Mouse (Mus musculus) CH12.LX (cell line): ENCODE results near the gene Gm20518. TPM values are rescaled to one million over a fixed set of nuclear protein-coding genes. Genes with fewer than 3 reads are reported as not detected.

ENCODE experiments used
- DNase-seq: peaks from one replicate; pipeline ENCODE4 v3.0.0-alpha.2; 2013; ENCODE audit errors: extremely low read depth
- H3K27ac ChIP-seq: 2 replicates; pipeline ENCODE4 v1.5.1; 2012; ENCODE audit warnings: low read depth, mild to moderate bottlenecking, control low read depth, moderate library complexity; ENCODE audit not compliant: insufficient read depth
- H3K27me3 ChIP-seq: replicated peaks from 2 replicates; pipeline ENCODE3; 2012; ENCODE audit warnings: inconsistent platforms
- H3K36me3 ChIP-seq, 2 experiments: replicated peaks in 1 of 2; 2 replicates each; pipeline versions ENCODE3 to v1.6.1; 2012; ENCODE audit warnings: inconsistent platforms in 1 of 2, low read length in 1 of 2, mild to moderate bottlenecking in 1 of 2, mixed read lengths in 1 of 2, moderate library complexity in 1 of 2; ENCODE audit not compliant: control insufficient read depth in 1 of 2, insufficient read depth in 1 of 2
- H3K4me1 ChIP-seq, 2 experiments: 2 replicates each; pipeline ENCODE4 v1.6.1; 2012; ENCODE audit warnings: inconsistent platforms in 1 of 2, moderate library complexity in 1 of 2; ENCODE audit not compliant: insufficient read depth in 2 of 2, control insufficient read depth in 1 of 2
- H3K4me2 ChIP-seq: 2 replicates; pipeline ENCODE4 v1.6.1; 2012; ENCODE audit warnings: low read depth, mild to moderate bottlenecking, control low read depth; ENCODE audit not compliant: poor library complexity, insufficient read depth, severe bottlenecking
- H3K4me3 ChIP-seq, 3 experiments: fragments of 150-350 bp in 1 of 3; sonication (generic) in 1 of 3; replicated peaks in 1 of 3; 2 replicates each; pipeline versions ENCODE3 to v1.5.1; 2011 to 2012; ENCODE audit warnings: low read depth in 2 of 3, low read length in 2 of 3, mild to moderate bottlenecking in 2 of 3, moderate library complexity in 2 of 3, control low read depth in 1 of 3, improper control_type of control experiment in 1 of 3, inconsistent platforms in 1 of 3, mixed read lengths in 1 of 3; ENCODE audit not compliant: poor library complexity in 1 of 3
- H3K79me2 ChIP-seq: replicated peaks from 2 replicates; pipeline ENCODE4 v1.6.1; 2012; ENCODE audit warnings: mild to moderate bottlenecking, moderate library complexity; ENCODE audit not compliant: control insufficient read depth, poor library complexity, insufficient read depth, severe bottlenecking; ENCODE audit errors: extremely low read depth
- H3K9ac ChIP-seq: 2 replicates; pipeline ENCODE4 v1.6.1; 2012; ENCODE audit warnings: low read depth, mild to moderate bottlenecking, control low read depth, moderate library complexity; ENCODE audit not compliant: insufficient read depth
- H3K9me3 ChIP-seq: replicated peaks from 2 replicates; pipeline ENCODE3; 2012; ENCODE audit warnings: low read length, inconsistent platforms, mixed read lengths
- BHLHE40 ChIP-seq: IDR thresholded peaks from 2 replicates; pipeline ENCODE4 v1.6.1; 2011; ENCODE audit warnings: mild to moderate bottlenecking, low read depth, low read length, improper control_type of control experiment
- CHD2 ChIP-seq: IDR thresholded peaks from 2 replicates; pipeline ENCODE4 v1.6.1; 2011; ENCODE audit warnings: low read length, improper control_type of control experiment
- CTCF ChIP-seq, 2 experiments: IDR thresholded peaks in 1 of 2; conservative IDR thresholded peaks in 1 of 2; 2 replicates each; pipeline ENCODE4 v1.5.1; 2011 to 2012; ENCODE audit warnings: low read depth in 2 of 2, low read length in 2 of 2, improper control_type of control experiment in 1 of 2, inconsistent platforms in 1 of 2, mild to moderate bottlenecking in 1 of 2, moderate library complexity in 1 of 2
- E2F4 ChIP-seq: IDR thresholded peaks from 2 replicates; pipeline ENCODE4 v1.6.1; 2011; ENCODE audit warnings: low read depth, low read length, improper control_type of control experiment; ENCODE audit not compliant: insufficient replicate concordance
- ELF1 ChIP-seq: IDR thresholded peaks from 2 replicates; pipeline ENCODE4 v1.6.1; 2014; ENCODE audit warnings: low read depth, mild to moderate bottlenecking, inconsistent platforms, low read length, improper control_type of control experiment
- HCFC1 ChIP-seq: IDR thresholded peaks from 2 replicates; pipeline ENCODE4 v1.6.1; 2012; ENCODE audit warnings: low read depth, mild to moderate bottlenecking, inconsistent platforms, low read length, improper control_type of control experiment
- MAFK ChIP-seq: IDR thresholded peaks from 2 replicates; pipeline ENCODE4 v1.6.1; 2011; ENCODE audit warnings: low read length, improper control_type of control experiment; ENCODE audit not compliant: insufficient replicate concordance
- MAX ChIP-seq: IDR thresholded peaks from 2 replicates; pipeline ENCODE4 v1.6.1; 2011; ENCODE audit warnings: low read length, improper control_type of control experiment
- MEF2A ChIP-seq: IDR thresholded peaks from 2 replicates; pipeline ENCODE4 v1.6.1; 2014; ENCODE audit warnings: low read depth, mild to moderate bottlenecking, inconsistent platforms, low read length, improper control_type of control experiment, borderline replicate concordance
- MXI1 ChIP-seq: IDR thresholded peaks from 2 replicates; pipeline ENCODE4 v1.6.1; 2011; ENCODE audit warnings: mild to moderate bottlenecking, low read depth, low read length, improper control_type of control experiment
- NELFE ChIP-seq: IDR thresholded peaks from 2 replicates; pipeline ENCODE4 v1.6.1; 2011; ENCODE audit warnings: low read depth, low read length, improper control_type of control experiment
- PAX5 ChIP-seq: IDR thresholded peaks from 2 replicates; pipeline ENCODE4 v1.6.1; 2012; ENCODE audit warnings: low read length, inconsistent platforms, mixed read lengths
- POLR2A ChIP-seq: IDR thresholded peaks from 2 replicates; pipeline ENCODE4 v1.6.1; 2011; ENCODE audit warnings: low read depth, mild to moderate bottlenecking, improper control_type of control experiment, low read length
- POLR2AphosphoS2 ChIP-seq: IDR thresholded peaks from 2 replicates; pipeline ENCODE4 v1.6.1; 2011; ENCODE audit warnings: low read depth, low read length, improper control_type of control experiment
- RAD21 ChIP-seq: IDR thresholded peaks from 2 replicates; pipeline ENCODE4 v1.6.1; 2011; ENCODE audit warnings: low read depth, mild to moderate bottlenecking, low read length, improper control_type of control experiment, moderate library complexity
- RCOR1 ChIP-seq: conservative IDR thresholded peaks from 2 replicates; pipeline ENCODE4 v1.6.1; 2012; ENCODE audit warnings: low read depth, mild to moderate bottlenecking, inconsistent platforms, low read length, improper control_type of control experiment
- SIN3A ChIP-seq: IDR thresholded peaks from 2 replicates; pipeline ENCODE4 v1.6.1; 2012; ENCODE audit warnings: low read length, improper control_type of control experiment, inconsistent platforms
- SMC3 ChIP-seq: IDR thresholded peaks from 2 replicates; pipeline ENCODE4 v1.6.1; 2011; ENCODE audit warnings: low read depth, low read length, improper control_type of control experiment
- TBP ChIP-seq: conservative IDR thresholded peaks from 2 replicates; pipeline ENCODE4 v1.6.1; 2011; ENCODE audit warnings: low read depth, low read length, improper control_type of control experiment
- ZC3H11A ChIP-seq: IDR thresholded peaks from 2 replicates; pipeline ENCODE4 v1.6.1; 2012; ENCODE audit warnings: low read depth, mild to moderate bottlenecking, inconsistent platforms, low read length, improper control_type of control experiment
- ZMIZ1 ChIP-seq: IDR thresholded peaks from 2 replicates; pipeline ENCODE4 v1.6.1; 2012; ENCODE audit warnings: low read depth, mild to moderate bottlenecking, inconsistent platforms, low read length, improper control_type of control experiment
- dilution Hi-C: fragments of 300-500 bp; cut with MboI; formaldehyde crosslinking; loops from 2 replicates; pipeline ENCODE4 v1.14.3; 2020; ENCODE audit warnings: low sequenced_read_pairs; ENCODE audit not compliant: extremely low pct_unique_long_range_greater_than_20kb, extremely low pct_ligation_motif_present
- in situ Hi-C: fragments of 300-500 bp; cut with MboI; formaldehyde crosslinking; loops from 3 replicates; pipeline ENCODE4 v1.14.3; 2019; ENCODE audit warnings: low sequenced_read_pairs, low pct_ligation_motif_present, low pct_unique_long_range_greater_than_20kb, mixed read lengths
- polyA plus RNA-seq: library from polyadenylated mRNA; unstranded; fragments of >175 nt; gene quantifications from 2 replicates; pipeline ENCODE4 v1.2.1, GENCODE M21; 2012; ENCODE audit warnings: low read depth; ENCODE audit not compliant: insufficient read length
- total RNA-seq, 2 experiments: library from RNA; depleted of rRNA; stranded (reverse); fragments of 300-350 nt in 1 of 2; fragments of >200 nt in 1 of 2; gene quantifications; 2 replicates each; pipeline ENCODE4 v1.2.3; 2012 to 2014

Gm20518 gene
- total and polyA plus RNA-seq, 3 experiments: 0.16 to 0.91 (median 0.21) TPM

GRCm38 (mm10) chr16:17851860-17852259 is 39.6 kb downstream of the Gm20518 start:
- no peak for TF ChIP-seq MAX
- TF ChIP-seq ELF1: no peak
- TF ChIP-seq PAX5: no peak
- TF ChIP-seq SIN3A: no peak
- no peak for TF ChIP-seq POLR2A
- TF ChIP-seq CHD2: no peak
- no peak for TF ChIP-seq ZC3H11A
- TF ChIP-seq MEF2A: no peak
- no peak for TF ChIP-seq TBP
- no peak for TF ChIP-seq POLR2AphosphoS2
- no peak for TF ChIP-seq MAFK
- no peak for TF ChIP-seq HCFC1
- no peak for TF ChIP-seq SMC3
- no peak for TF ChIP-seq ZMIZ1
- TF ChIP-seq RAD21: no peak
- Histone ChIP-seq H3K4me2 (no peak overlapping the region), H3K9me3 (no peaks in the 10 kb centered on the region), H3K9ac (no peak overlapping the region), H3K27ac (no peak overlapping the region), H3K27me3 (no peaks in the 10 kb centered on the region), H3K36me3 (peaks cover 59 to 91% of the 10 kb centered on the region in 2 experiments), H3K4me1 (no peaks in the 10 kb centered on the region), H3K4me3 (no peak overlapping the region), H3K79me2 (no peaks in the 10 kb centered on the region)
- in situ Hi-C loops: no loop called here
- dilution Hi-C loops: no loop called here
- DNase-seq: no peak

GRCm38 (mm10) chr16:17851331-17851730 is 40.1 kb downstream of the Gm20518 start:
- dilution Hi-C loops: no loop called here
- H3K27me3 ChIP-seq: no peaks in the 10 kb centered on the region

More at GRCm38 (mm10) chr16:17851331-17851730, 40.1 kb downstream of the Gm20518 start:
- H3K4me1 ChIP-seq: no peaks in the 10 kb centered on the region; a peak in 1 of 4 replicates
- no peak overlapping the region for H3K27ac ChIP-seq
- in situ Hi-C loops: no loop called here
- H3K9ac ChIP-seq: no peak overlapping the region
- H3K79me2 ChIP-seq: no peaks in the 10 kb centered on the region
- no peak for DNase-seq
- H3K4me3 ChIP-seq: no peak overlapping the region
- no peak for TF ChIP-seq MAX
- TF ChIP-seq RCOR1: no peak
- TF ChIP-seq HCFC1: no peak
- no peak for TF ChIP-seq NELFE
- no peak for TF ChIP-seq ZMIZ1
- no peak for TF ChIP-seq ZC3H11A
- no peak for TF ChIP-seq E2F4
- no peak for TF ChIP-seq BHLHE40
- no peak for TF ChIP-seq CTCF (conservative IDR thresholded peaks at IDR 0.05 in 1 of 2, IDR thresholded peaks at IDR 0.05 in 1 of 2; ENCODE audit: low read depth in 2 of 2, low read length in 2 of 2)
- TF ChIP-seq MXI1: no peak
- TF ChIP-seq, all 38 proteins: peak for 0
- Histone ChIP-seq H3K9me3 (no peaks in the 10 kb centered on the region), H3K36me3 (peaks cover 59 to 91% of the 10 kb centered on the region in 2 experiments), H3K4me2 (no peak overlapping the region)
